ENCODE assay signal across 8 mouse cellular contexts in the genomic region with DNA sequence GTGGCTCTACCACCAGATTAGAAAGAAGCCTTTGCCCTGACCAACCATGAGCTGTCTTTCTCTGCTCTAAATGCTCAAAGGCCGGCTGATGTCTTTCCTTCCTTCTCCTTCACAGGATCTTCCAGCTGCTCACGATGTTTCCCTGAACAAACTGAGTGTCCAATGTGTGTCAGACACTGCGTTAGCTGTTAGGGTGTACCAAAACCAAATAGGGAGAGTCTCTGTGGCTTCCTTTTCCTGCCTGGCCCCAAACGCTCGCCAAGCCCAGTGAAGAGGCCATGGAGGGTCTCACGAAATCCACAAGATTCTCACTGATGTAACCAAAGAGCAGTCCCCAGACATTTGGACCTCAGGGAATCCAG. TPM values are rescaled to one million over a fixed set of nuclear protein-coding genes. Genes with fewer than 3 reads are reported as not detected.
DNase-seq lines count a peak whose midpoint lies in the region; ATAC-seq and TF ChIP-seq lines count a peak whose summit lies in the region.

No protein-coding gene starts in this region.

- WGBS in lung, embryonic 15.5 days, result 19% methylated on average over 6 of the region's 6 CpGs
- WGBS in limb, embryonic 10.5 days, result 39% methylated on average over 6 of the region's 6 CpGs
- WGBS in stomach, embryonic 16.5 days, result 31% methylated on average over 6 of the region's 6 CpGs
- 8% methylated on average over 6 of the region's 6 CpGs for WGBS in thymus, adult 2 months

- H3K36me3 ChIP-seq in lung, embryonic 15.5 days, result 0 out of 2 replicates have a peak, but pooled peaks cover 1% of the 10 kb centered on the region
- peaks cover 12% of the 10 kb centered on the region for H3K36me3 ChIP-seq in limb, embryonic 10.5 days
- no peaks in the 10 kb centered on the region for H3K36me3 ChIP-seq in stomach, embryonic 16.5 days (ENCODE audit: control insufficient read depth, insufficient read depth, low read length)
- no peaks in the 10 kb centered on the region for H3K36me3 ChIP-seq in thymus, adult 2 months (ENCODE audit: control insufficient read depth, insufficient read depth, low read length)

- no peak for ATAC-seq in lung, embryonic 15.5 days (ENCODE audit: borderline replicate concordance, extremely low read depth, low FRiP score, low TSS enrichment)
- no peak for ATAC-seq in stomach, embryonic 16.5 days (ENCODE audit: insufficient read depth, low FRiP score)

- no peak for DNase-seq in gastrocnemius, adult 2 months
- DNase-seq in gastrocnemius, postnatal 36 days, result no peak
- DNase-seq in lung, postnatal 10 days, result no peak
- DNase-seq in limb, embryonic 10.5 days (ENCODE audit: low spot score), result no peak
- DNase-seq in thymus, adult 2 months, result no peak
- DNase-seq in frontal cortex, postnatal 25 days (ENCODE audit: low spot score in 2 of 2), result no peak

- no peaks in the 10 kb centered on the region for H3K27me3 ChIP-seq in lung, embryonic 15.5 days
- no peaks in the 10 kb centered on the region for H3K27me3 ChIP-seq in limb, embryonic 10.5 days (ENCODE audit: low read depth, poor library complexity, severe bottlenecking)
- H3K27me3 ChIP-seq in stomach, embryonic 16.5 days (ENCODE audit: control insufficient read depth, insufficient read depth, low read length), result no peaks in the 10 kb centered on the region
- H3K27me3 ChIP-seq in thymus, adult 2 months (ENCODE audit: control insufficient read depth, insufficient read depth, low read length), result no peaks in the 10 kb centered on the region

- intact Hi-C loops in gastrocnemius, adult 2 months (cut with DNase I), result loop anchor here (5.0 kb wide), 2 partner anchors 48 to 93 kb away; a partner anchor contains a TSS
- intact Hi-C loops in gastrocnemius, postnatal 36 days (cut with DNase I), result loop anchor here (2.0 kb wide), 1 partner anchor 46 kb away; no protein-coding TSS in a partner anchor

- H3K27ac ChIP-seq in gastrocnemius, adult 2 months, result peak overlapping the region; percentile 90
- peak overlapping the region; percentile 81 for H3K27ac ChIP-seq in lung, embryonic 15.5 days
- H3K27ac ChIP-seq in limb, embryonic 10.5 days, result peak overlapping the region; percentile 88
- peak overlapping the region; percentile 39 for H3K27ac ChIP-seq in stomach, embryonic 16.5 days (ENCODE audit: low read length)
- H3K27ac ChIP-seq in thymus, adult 2 months (ENCODE audit: control insufficient read depth, insufficient read depth, low read length), result no peak overlapping the region

- no peak overlapping the region for H3K4me2 ChIP-seq in lung, embryonic 15.5 days
- no peak overlapping the region for H3K4me2 ChIP-seq in stomach, embryonic 16.5 days (ENCODE audit: low read depth, low read length)

- no peak for TF ChIP-seq CTCF in gastrocnemius, adult 2 months (IDR thresholded peaks at IDR 0.05)
- TF ChIP-seq CTCF in thymus, adult 2 months (IDR thresholded peaks at IDR 0.05; ENCODE audit: borderline replicate concordance, control insufficient read depth, extremely low read depth, insufficient read depth, low read length, poor library complexity), result no peak

- no peak overlapping the region for H3K4me3 ChIP-seq in gastrocnemius, adult 2 months
- no peak overlapping the region for H3K4me3 ChIP-seq in lung, embryonic 15.5 days
- peak overlapping the region; percentile 5; the same call in 1 of the 2 replicates for H3K4me3 ChIP-seq in limb, embryonic 10.5 days
- H3K4me3 ChIP-seq in stomach, embryonic 16.5 days (replicated peaks; ENCODE audit: low read length), result no peak overlapping the region
- H3K4me3 ChIP-seq in thymus, adult 2 months (ENCODE audit: control insufficient read depth, insufficient read depth, low read length), result no peak overlapping the region

- no peak overlapping the region for H3K9ac ChIP-seq in lung, embryonic 15.5 days
- H3K9ac ChIP-seq in stomach, embryonic 16.5 days (ENCODE audit: low read length), result no peak overlapping the region

- no peak for TF ChIP-seq POLR2A in thymus, adult 2 months (IDR thresholded peaks at IDR 0.05; ENCODE audit: control insufficient read depth, extremely low read depth, insufficient read depth, low read length, poor library complexity)

- peaks cover 79% of the 10 kb centered on the region for H3K4me1 ChIP-seq in lung, embryonic 15.5 days
- H3K4me1 ChIP-seq in limb, embryonic 10.5 days, result peaks cover 88% of the 10 kb centered on the region
- peaks cover 62% of the 10 kb centered on the region for H3K4me1 ChIP-seq in stomach, embryonic 16.5 days (ENCODE audit: control insufficient read depth, insufficient read depth, low read length)
- H3K4me1 ChIP-seq in thymus, adult 2 months (replicated peaks; ENCODE audit: control insufficient read depth, insufficient read depth, low read length), result no peaks in the 10 kb centered on the region

- H3K9me3 ChIP-seq in lung, embryonic 15.5 days, result no peaks in the 10 kb centered on the region
- H3K9me3 ChIP-seq in limb, embryonic 10.5 days (replicated peaks), result no peaks in the 10 kb centered on the region
- H3K9me3 ChIP-seq in stomach, embryonic 16.5 days (replicated peaks; ENCODE audit: control insufficient read depth, low read length), result no peaks in the 10 kb centered on the region

RNA-seq across cellular contexts. Expression of a gene that starts 47.5 kb away (rescaled TPM):
- 10 to 100 TPM; 16.9 to 29.3 TPM for total RNA-seq in gastrocnemius, adult 2 months (2021)
- 10 to 100 TPM; 15.1 to 17.7 TPM for total RNA-seq in gastrocnemius, postnatal 36 days (2021)
- polyA plus RNA-seq in lung, embryonic 15.5 days (2015; fragmentation: Nextera tagmentation; extraction: Ambion mirVana), result 37.5 and 40.6 TPM in 2 replicates
- 44.7 and 55.9 TPM in 2 replicates for polyA plus RNA-seq in limb, embryonic 10.5 days (2016; fragmentation: Nextera tagmentation; extraction: Ambion mirVana)
- 32.4 and 35.6 TPM in 2 replicates for polyA plus RNA-seq in stomach, embryonic 16.5 days (2015; fragmentation: Nextera tagmentation; extraction: Ambion mirVana)
- polyA plus RNA-seq in thymus, adult 2 months (2012; rRNA removed), result 9.4 and 13.0 TPM in 2 replicates
